Mouse (Mus musculus) heart, adult 9 months (tissue): ENCODE results near the gene Gm3099.
"Not testable (repeated sequence)": the region's sequence is repeated elsewhere in the genome, so short reads cannot be mapped to it uniquely, and the experiment has no call there.

Experiments
- DNase-seq, 2 experiments: peaks; one replicate each; pipeline ENCODE4 v3.0.0; 2022; ENCODE audit warnings: low spot score in 2 of 2

The Gm3099 gene

DNA sequence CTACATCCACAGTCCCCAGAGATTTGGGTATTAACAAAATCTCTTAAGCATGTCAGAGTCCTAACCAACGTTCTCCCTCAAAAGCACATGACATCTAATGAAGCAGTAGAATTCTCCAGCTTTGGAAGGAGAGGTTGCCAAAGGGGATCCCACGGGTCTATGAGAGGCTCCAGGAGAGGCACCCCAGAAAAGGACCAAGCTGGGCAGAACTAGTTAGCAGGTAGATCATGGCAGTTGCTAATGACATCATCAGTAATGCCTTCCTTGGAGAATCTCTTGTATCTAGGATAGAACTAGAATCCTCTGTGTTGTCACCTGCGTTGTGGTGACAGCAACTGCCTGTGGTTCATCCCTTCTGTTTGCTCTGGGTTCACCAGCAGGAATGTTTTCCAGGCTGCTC lies at the start of gene Gm3099:
TSS of gene Gm3099 (plus strand) at position 301 of the 400 bp plus-strand sequence.
- not testable (repeated sequence) for DNase-seq

DNA sequence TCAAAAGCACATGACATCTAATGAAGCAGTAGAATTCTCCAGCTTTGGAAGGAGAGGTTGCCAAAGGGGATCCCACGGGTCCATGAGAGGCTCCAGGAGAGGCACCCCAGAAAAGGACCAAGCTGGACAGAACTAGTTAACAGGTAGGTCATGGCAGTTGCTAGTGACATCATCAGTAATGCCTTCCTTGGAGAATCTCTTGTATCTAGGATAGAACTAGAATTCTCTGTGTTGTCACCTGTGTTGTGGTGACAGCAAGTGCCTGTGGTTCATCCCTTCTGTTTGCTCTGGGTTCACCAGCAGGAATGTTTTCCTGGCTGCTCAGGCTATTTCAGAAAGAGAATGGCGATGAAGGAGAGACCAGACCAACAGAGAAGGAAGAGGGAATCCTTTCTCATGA lies 34.9 kb upstream of the Gm3099 start, which contains the start of gene Gm3095:
TSS of gene Gm3095 (plus strand) at position 301 of the 400 bp plus-strand sequence.
- DNase-seq, result not testable (repeated sequence)

DNA sequence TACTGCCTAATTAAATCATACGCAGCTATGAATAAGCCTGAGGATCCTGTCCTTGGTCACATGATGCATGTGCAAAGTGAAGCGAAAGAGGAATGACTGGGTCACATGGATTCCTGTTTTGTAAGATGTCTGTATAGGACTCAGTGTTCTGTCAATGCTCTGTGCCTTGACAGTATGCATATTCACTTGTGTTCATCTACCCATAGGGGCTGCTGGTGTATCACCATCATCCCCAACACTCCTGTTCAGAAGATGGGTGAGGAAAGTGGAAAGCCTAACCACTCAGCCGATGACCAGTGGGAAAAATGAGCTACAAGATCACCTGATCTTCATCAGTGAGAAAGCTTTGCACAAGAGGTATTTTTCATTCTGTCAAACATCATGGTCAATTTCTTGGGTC lies 25.4 kb downstream of the Gm3099 start, which contains the start of gene Gm5796:
TSS of gene Gm5796 (plus strand) at position 301 of the 400 bp plus-strand sequence.
- DNase-seq, result not testable (repeated sequence)
